Mouse (Mus musculus) mesoderm, embryonic 11.5 days (tissue): Measurements from ENCODE around the gene Cluh.

Experiments used
- DNase-seq: peaks from one replicate; pipeline ENCODE4 v3.0.0-alpha.2; 2012; ENCODE audit warnings: low read depth, low spot score

Cluh gene

DNA sequence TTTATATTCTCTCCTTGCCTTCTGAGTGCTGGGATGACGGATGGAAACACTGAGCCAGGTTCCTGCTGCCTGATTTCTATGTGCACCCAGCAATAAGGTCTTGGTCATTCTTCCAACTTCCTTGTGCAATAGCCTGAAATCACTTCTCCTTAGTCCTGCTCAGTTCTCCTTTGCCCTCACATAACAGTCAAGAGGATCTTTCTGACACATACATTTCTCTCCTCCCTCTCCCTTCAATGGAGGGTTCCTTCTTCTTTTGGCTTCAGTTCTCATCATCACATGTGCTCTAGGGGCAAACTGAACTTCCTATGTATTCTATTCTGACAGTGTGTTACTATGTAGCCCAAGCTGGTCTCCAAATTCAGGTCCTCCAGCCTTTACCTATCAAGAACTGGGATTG lies 1.3 kb upstream of the Cluh start:
- no peak for DNase-seq

DNA sequence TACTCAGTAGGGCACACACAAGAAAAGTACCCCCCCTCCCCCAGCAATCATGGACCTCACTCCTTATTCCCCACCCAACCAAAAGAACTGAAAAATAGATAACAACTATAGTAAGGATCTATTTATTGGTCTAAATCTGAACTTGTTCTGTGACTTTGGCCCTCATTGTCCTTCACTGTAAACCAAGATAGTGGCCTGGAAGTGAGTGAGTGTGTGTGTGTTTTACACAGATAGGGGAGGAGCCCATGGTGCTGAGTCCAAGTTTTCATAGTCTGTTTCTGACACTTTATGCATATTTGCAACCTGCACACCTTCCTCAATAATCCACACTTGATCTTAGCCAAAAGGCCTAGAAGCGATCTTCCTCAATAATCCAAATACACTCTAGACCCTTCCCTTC lies 619 bp upstream of the Cluh start:
- no peak for DNase-seq

DNA sequence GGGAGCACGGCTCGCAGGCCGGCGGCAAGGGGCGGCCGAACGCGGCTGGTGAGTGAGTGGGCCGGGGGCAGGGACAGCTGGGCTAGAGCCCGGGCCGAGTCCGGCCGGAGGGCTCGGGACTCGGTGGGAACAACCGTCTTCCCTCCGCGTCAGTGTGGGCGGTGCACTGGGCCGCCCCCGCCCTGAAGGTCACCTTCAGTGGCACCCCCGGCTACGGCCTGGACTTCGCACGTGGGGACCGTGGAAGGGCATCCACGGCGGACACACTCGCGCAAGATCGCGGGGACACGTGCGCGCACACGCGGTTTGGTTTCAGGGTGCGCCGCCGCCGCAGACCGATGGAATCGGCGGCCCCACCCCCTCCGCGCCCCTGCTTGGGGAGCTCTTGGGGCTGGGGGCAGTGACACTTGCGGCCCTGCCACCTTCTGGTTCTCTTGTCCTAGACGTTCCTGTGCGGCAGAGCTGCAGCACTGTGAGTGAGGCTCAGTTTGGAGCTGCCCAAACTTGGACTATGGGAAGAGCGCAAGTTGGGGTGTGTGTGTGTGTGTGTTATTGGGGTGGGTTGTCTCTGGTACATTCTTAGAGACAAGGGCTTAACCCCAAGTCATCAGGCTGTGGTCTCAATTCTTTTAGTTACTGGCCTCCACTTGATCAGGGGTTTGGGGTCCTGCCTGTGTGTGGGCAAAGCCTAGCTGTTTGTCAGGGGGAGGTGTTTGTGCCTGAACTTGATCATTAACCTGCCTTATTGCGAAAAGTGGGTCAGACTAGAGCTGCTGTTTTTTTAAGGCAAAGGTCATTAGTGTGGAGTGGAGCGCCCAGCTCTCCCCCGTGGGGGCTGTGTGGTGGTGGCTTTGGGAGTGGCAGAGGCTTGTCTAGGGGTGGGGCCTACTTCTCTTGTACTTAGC lies 604 bp downstream of the Cluh start:
- no peak for DNase-seq

DNA sequence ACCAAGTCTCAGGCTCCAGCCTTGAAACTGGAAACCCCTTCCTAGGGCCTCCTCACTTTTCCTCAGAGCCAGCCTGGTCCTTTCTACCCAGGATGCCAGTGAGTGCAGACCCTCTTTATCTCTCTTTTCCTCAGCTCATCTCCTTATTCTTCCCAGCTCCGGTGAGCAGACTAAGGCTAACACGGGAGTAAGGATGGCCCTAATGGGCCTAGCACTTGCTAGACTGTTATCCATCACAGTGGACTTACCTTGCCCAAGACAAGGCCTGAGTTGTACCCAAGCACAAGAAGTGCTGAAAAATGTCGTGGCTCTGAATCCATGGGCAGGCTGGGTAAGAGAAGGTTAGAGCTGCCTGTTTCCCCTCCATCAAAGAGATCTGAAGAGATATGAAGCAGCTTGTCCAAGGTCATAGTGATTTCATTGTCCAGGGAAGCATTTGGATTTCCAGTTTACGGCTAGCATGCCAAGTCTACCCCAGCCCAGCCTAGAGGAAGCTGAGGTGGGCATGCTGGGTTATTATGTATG lies 1.3 kb downstream of the Cluh start:
- no peak for DNase-seq

DNA sequence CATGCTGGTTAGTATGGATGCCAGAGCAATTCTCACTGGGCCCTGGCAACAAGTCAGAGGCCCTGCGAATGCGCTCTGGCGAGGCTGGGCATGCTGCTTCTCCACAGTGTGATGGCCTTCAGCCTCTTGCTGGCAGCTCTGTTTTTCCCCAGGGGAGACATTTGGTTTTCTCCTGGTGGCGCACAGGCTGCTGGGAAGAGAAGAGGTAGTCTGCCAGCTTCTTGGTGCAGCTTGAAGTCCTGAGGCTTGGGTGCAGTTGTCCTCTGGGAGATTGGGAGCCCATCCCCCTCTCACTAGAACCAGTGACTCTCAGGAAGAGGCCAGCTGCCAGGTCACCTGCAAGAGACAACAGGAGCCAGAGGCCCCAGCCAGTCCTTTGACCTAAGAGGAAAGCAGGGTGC lies 3.5 kb downstream of the Cluh start:
- DNase-seq, result no peak

DNA sequence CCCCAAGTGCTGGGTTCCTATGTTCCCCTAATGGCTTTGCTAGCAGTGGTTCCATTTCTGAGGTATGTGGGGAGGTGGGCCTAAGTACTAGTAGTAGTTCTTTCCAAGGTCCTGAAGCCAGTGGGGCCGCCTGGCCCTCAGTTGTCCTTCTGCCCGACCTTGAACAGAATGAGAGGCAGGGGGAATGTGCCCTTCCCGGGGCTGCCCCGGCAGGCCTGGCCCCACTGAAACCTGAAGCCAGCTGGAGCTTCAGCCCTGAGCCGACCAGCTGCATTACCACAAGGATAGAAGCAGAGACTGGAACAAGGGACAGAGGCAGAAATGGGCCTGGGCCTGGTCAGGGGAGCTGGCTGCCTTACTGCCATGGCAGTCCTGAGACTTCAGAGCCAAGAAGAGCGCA lies 4.1 kb downstream of the Cluh start:
- DNase-seq, result no peak

DNA sequence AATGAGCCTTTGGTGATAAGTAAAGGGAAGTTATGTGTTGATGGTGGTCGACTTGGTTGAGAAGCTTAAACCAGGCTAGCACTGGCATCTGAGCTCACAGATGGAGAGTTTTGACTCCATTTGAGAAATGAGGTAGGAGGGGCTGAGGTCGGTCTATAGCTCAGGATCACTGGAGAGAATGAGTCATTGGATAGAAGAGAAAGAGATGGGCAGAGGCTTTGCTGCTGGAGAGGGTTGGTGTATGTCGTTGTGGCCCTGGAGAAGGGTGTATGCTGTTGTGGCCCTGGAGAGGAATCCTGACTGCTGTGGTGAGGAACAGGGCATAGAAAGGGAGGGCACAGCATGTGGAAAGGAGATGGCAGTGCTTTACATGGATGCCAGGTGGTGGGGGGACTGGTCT lies 6.6 kb downstream of the Cluh start:
- DNase-seq, result no peak

DNA sequence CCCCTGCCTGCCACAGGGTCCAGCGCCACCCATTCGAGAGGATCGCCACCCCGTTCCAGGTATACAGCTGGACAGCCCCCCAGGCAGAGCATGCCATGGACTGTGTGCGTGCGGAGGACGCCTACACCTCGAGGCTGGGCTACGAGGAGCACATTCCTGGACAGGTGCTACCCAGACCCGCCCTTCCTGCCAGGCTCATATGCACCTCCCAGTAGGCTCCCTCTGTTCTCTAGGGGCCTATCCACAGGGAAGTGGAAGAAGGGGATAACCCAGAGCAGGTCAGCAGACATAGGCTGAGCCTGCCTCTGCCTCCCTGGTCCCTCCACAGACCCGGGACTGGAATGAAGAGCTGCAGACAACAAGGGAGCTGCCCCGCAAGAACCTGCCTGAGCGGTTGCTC lies 11.0 kb downstream of the Cluh start:
- no peak for DNase-seq

DNA sequence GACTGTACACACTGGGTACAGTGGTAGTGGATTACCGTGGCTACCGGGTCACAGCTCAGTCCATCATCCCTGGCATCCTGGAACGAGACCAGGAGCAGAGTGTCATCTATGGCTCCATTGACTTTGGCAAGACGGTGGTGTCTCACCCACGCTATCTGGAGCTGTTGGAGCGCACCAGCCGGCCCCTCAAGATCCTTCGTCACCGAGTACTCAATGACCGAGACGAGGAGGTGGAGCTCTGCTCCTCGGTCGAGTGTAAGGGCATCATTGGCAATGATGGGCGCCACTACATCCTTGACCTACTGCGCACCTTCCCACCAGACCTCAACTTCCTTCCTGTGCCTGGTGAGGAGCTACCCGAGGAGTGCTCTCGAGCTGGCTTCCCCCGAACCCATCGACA lies 12.3 kb downstream of the Cluh start:
- no peak for DNase-seq

DNA sequence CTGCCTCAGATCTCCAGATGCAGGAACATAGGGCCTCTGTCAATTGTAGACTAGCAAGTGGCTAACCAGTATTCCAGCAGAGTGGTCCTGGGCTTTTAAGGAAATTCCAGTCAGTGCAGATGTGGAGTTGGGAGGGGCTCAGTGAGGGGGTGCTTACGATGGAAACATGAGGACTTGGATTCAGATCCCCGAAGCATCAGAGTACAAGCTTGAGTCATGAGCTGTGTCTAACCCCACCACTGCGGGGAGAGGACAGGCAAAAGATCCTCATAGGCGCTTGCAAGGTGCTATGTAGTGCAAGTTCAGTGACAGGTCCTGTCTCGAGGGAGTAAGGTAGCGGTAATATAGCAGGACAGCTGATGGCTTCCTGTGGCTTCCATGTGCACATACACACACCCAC lies 12.9 kb downstream of the Cluh start:
- DNase-seq, result no peak

DNA sequence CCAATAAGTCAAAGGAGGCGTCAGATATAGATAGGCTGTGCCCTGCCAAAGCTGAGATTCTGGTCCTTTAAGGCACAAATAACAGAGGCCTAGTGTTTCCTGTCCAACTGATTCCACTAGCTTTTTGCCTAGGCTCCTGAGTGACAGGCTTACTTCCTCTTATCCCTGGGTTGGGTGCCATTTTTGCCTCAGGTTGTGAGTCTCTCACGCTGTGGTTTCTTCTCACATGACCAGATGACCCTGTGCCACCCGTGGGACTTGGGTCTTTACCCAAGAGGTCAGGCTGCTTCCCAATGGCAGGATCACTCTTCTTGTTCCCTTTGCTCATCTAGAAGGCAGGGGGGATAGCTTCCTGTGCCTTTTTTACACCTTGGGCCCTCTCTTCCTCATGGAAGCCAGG lies 15.0 kb downstream of the Cluh start:
- DNase-seq, result no peak

DNA sequence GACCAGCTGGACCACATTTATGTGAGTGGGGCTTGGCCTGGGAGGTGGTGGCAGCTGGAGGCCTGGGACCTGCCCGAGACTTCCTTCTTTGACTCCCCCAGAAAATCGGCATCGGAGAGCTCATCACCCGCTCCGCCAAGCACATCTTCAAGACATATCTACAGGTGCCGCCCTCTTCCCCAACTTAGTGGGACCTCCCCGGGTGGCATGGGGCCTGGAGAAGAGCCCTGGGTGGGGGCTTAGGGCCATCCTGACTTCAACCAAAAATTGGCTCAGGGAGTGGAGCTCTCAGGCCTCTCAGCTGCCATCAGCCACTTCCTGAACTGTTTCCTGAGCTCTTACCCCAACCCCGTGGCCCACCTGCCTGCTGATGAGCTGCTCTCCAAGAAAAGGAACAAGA lies 15.6 kb downstream of the Cluh start:
- no peak for DNase-seq

DNA sequence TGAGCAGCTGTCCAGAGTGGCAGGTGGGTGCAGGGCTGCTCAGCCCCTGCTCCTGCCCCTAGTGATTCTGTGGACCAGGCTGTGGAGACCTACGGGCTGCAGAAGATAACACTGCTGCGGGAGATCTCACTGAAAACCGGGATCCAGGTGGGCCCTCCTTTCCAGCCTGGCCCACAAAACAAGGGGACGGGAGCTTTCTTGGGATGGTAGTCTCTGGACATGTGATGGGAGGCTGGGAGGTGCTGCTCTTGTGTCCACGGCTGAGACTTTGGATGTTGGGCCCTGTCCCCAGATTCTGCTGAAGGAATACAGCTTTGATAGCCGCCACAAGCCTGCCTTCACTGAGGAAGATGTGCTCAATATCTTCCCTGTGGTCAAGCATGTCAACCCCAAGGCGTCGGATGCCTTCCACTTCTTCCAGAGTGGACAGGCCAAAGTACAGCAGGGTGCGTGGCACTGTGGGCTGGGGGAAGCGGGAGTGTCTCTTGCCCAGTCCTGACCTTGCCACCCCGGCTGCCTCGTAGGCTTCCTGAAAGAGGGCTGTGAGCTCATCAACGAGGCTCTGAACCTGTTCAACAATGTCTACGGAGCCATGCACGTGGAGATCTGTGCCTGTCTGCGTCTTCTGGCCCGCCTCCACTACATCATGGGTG lies 16.5 kb downstream of the Cluh start:
- DNase-seq, result no peak

DNA sequence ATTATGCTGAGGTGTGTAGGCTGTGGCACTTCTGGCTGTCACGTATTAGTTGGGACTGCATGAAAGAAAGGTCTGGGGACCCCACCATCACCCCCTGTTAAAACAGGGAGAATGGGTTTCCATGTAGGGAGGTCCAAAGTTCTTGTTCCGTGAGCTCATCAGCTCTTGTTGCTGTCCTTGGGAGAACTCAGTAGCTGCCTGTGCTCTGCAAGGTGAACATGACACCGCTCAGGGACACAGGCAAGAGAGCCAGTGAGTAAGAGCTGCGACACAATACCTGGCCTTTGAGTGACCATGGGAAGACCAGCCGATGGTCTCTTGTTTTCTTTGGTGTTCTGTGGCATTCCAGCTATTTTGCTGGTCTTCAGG lies 17.0 kb downstream of the Cluh start:
- no peak for DNase-seq

DNA sequence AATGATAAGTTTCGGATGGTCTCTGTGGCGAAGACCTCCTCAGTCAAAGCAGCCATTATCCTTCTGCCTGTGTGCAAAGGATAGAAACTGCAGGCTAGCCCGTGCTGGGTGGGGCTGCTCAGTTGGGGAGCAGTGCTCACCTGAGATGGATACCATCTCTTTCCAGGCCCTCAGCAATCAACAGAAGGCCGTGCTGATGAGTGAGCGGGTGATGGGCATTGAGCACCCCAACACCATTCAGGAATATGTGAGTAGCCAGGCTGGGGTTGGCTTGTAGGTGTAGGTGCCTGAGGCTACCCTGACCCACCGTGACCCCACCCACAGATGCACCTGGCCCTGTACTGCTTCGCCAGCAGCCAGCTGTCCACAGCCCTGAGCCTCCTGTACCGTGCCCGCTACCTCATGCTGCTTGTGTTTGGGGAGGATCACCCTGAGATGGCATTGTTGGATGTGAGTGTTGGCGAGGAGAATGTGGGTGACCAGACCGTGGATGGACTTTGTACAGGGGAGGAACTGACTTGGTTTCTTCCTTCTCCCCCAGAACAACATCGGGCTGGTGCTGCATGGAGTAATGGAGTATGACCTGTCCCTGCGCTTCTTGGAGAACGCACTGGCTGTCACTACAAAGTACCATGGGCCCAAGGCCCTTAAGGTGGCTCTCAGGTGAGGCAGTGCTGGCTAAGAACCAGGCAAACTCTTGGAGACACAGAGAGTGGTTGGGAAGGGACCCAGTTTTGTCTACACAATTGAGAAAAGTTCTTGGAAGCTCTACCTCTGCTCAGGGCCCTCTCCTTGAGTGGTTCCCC lies 17.7 kb downstream of the Cluh start:
- no peak for DNase-seq

DNA sequence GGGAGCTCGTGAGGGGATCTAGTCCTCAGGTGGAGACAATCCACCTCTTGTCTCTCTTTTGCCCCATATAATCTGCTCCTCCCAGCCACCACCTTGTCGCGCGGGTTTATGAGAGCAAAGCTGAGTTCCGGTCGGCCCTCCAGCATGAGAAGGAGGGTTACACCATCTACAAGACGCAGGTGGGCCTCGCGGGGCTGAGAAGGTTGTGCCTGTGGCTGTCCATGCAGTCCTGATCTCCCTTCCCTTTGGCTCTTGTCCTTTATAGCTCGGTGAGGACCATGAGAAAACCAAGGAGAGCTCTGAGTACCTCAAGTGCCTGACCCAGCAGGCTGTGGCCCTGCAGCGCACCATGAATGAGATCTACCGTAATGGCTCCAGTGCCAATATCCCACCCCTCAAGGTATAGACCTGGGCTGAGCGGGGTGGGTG lies 18.3 kb downstream of the Cluh start:
- no peak for DNase-seq

DNA sequence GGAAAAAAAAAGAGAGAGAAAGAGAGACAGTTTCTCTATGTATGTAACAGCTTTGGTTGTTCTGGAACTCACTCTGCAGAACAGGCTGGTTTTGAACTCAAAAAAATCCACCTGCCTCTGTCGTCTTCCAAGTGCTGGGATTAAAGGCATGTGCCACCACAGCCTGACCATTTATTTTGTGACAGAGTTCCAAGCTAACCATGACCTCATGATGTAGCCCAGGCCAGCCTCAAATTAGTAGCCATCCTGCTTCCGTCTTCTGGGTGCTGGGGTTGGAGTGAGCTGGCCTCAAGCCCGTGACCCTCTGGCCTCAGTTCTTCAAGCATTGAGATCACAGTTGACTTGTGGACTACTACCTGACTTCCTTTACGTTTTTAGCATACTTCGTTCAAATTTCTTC lies 19.2 kb downstream of the Cluh start:
- DNase-seq, result no peak

DNA sequence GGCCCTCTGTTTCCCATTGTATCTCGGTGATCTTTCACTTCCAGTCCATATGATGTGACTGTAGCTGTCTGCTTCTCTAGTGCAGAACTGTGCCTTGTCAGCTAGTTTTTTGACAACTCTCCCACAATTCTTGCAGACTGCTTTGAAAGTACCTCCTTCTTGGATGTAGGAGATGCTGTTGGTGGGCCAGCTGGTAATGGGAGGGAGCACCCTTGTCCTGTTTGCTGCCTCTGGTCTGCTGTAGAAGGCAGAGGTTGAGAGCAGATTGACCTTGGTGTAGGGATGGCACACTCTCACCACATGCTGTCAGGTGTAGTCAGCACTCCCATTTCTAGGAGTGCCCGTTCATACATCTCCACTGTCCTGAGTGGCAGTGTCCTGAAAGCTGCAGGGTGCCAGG lies 19.7 kb downstream of the Cluh start:
- no peak for DNase-seq

DNA sequence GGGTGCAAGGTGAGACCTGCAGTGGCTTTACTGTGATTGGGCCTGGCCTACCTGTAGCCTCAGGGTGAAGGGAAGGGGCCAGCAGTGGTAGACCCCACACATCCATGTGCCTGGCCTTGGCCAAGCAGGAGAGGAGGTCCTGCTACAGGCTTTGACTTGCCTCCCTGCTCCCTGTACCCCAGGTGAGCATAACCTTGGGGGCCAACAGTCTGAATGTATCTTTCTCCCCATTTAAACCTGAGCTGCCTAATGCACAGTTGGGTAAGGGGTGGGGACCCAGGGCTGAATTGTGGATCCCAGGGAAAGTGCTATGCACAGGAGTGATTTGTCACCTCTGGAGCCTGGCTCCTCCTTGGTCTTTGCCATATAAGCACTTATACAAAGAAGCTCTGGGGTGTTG lies 20.9 kb downstream of the Cluh start:
- DNase-seq, result no peak

DNA sequence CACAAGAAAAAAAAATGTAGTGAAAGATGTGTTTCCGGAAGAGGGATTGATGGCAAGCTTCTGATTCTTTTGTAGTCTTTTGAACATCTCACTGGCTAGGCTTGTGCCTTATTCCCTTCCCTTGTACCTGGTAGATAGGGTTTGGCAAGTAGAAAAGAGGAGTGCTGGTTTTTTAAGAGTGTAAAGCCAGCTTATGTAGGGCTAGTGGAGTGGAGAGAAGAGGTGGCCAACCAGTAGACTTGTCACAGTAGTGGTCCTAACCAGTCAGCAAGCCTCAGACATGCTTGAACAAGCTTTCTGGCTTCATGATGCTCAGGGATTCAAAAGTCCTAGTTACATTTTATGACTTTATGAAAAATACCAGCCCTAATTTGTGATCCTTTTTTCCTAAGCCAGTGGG lies 21.7 kb downstream of the Cluh start:
- no peak for DNase-seq

DNA sequence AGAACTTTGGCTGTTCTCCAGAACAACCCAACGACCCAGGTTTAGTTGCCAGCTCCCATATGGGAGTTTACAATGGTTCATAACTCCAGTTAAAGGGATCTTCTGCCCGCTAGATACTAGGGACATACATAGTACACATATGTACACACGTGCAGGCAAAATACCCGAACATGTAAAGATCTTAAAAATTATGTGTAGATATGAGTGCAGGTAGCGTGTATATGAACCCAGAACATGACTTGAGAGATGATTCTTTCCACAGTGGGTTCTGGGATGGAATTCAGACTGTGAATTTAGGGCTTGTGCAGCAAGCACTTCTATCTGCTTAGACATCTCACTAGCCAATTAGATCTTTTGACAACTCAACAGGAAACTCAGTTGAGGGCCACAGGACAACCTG lies 22.5 kb downstream of the Cluh start:
- DNase-seq, result no peak

DNA sequence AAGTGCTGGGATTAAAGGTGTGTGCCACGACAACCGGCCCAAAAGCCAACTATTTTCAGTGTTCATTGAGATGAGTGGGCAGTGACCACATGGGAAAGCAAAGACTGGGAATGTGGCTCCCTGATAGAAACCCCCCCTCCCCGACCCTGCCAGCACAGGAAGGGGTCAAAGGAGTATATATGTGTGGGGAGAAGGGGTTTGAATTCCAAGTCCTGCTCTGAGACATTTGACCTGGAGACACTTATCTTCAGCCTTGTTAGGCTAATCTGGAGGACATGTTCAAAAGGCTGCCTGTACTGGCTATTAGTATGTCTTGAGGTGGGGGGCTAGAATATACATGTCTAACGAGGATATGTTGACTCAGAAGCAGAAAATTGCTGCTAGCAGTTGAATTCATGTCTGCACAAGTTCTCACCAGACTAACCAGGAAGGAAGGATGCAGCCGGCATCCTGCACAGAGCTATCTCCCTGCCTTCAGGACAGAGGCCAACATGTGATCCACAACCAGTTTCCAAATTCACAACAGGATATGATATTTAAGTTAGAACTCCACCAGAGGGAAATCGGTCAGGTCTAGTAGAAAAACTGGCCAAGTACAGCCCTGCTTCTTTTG lies 23.7 kb downstream of the Cluh start:
- DNase-seq, result no peak
